Mouse (Mus musculus) G1E (cell line): ENCODE measurements around the gene Gm884. TPM values are rescaled to one million over a fixed set of nuclear protein-coding genes. Genes with fewer than 3 reads are reported as not detected.

Source experiments
- ATAC-seq: 2 replicates; pipeline ENCODE4 v1.8.0; 2016; ENCODE audit warnings: mild to moderate bottlenecking; ENCODE audit not compliant: insufficient number of reproducible peaks, poor library complexity, low FRiP score, severe bottlenecking; ENCODE audit errors: extremely low read depth
- DNase-seq: peaks from one replicate; pipeline ENCODE4 v3.0.0; 2012; ENCODE audit warnings: low spot score
- H3K27me3 ChIP-seq: 2 replicates; pipeline ENCODE4 v1.6.1; 2012; ENCODE audit warnings: mild to moderate bottlenecking, low read length, inconsistent platforms; ENCODE audit not compliant: insufficient read depth
- H3K36me3 ChIP-seq: replicated peaks from 2 replicates; pipeline ENCODE3; 2012; ENCODE audit warnings: mild to moderate bottlenecking, inconsistent platforms
- H3K4me1 ChIP-seq: 2 replicates; pipeline ENCODE4 v1.6.1; 2012; ENCODE audit warnings: low read depth, low read length, inconsistent platforms, mixed read lengths; ENCODE audit not compliant: insufficient read depth
- H3K4me3 ChIP-seq: 2 replicates; pipeline ENCODE4 v1.5.1; 2012; ENCODE audit warnings: low read depth, mild to moderate bottlenecking, inconsistent platforms, low read length, moderate library complexity, mixed read lengths
- H3K9me3 ChIP-seq: replicated peaks from 2 replicates; pipeline ENCODE4 v1.6.1; 2012; ENCODE audit warnings: inconsistent platforms
- CTCF ChIP-seq: IDR thresholded peaks from 2 replicates; pipeline ENCODE4 v1.5.1; 2012; ENCODE audit warnings: low read depth, low read length, inconsistent platforms, mixed read lengths
- GATA1 ChIP-seq: IDR thresholded peaks from 2 replicates; pipeline ENCODE4 v1.6.1; 2012; ENCODE audit warnings: borderline replicate concordance, low read length, inconsistent platforms, mixed read lengths
- GATA2 ChIP-seq: IDR thresholded peaks from 2 replicates; pipeline ENCODE4 v1.6.1; 2012; ENCODE audit warnings: low read depth, low read length, inconsistent platforms, borderline replicate concordance
- POLR2AphosphoS5 ChIP-seq: IDR thresholded peaks from 2 replicates; pipeline ENCODE4 v1.6.1; 2012; ENCODE audit warnings: low read depth, low read length, inconsistent platforms; ENCODE audit not compliant: insufficient replicate concordance
- TAL1 ChIP-seq: conservative IDR thresholded peaks from 2 replicates; pipeline ENCODE4 v1.6.1; 2012; ENCODE audit warnings: low read depth, low read length, inconsistent platforms, mixed read lengths
- polyA plus RNA-seq: library from polyadenylated mRNA; stranded (reverse); fragments of >175 nt; gene quantifications from 2 replicates; pipeline ENCODE4 v1.2.3, GENCODE M21; 2012
- total RNA-seq, 2 experiments: library from RNA; stranded (forward) in 1 of 2; stranded (reverse) in 1 of 2; fragments of 200-1000 nt in 1 of 2; fragments of >200 nt in 1 of 2; fragmentation: Nextera tagmentation in 1 of 2; gene quantifications; 2 replicates each; pipeline ENCODE4 v1.2.3; 2014 to 2017

Gm884 gene
- total and polyA plus RNA-seq, 3 experiments: 0.16 TPM; not detected in 2

DNA sequence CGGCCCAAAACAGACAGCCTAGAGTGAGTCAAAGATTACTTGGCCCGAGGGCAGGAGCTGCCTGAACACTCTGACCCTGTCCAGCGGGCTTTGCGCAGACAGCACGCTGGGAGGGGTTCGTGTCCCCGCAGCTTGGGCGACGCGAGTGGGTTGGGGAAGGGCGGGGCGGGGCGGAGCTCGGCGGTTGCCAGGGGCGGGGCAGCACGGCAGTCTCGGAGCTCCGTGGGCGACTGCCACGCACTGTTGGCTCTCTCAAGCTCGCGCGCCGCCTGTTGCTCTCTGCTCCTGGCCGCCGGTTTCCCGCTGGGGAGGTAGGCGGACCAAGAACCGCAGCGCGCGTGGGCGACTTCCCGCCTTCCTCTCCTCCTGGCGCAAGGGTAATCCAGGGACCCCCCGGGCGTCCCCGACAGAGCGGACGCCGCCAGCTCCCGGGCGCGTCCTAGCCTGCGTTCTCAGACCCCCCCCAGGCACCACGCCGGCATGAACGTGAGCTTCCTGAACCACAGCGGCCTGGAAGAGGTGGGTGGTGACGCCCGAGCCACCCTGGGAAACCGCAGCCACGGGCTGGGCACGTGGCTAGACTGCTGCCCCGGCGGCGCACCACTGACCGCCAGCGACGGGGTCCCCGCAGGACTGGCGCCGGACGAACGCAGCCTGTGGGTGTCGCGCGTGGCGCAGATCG, 28.5 kb upstream of the Gm884 start, which contains the start of gene Rprml:
TSS of gene Rprml (plus strand) at position 270 of the 682 bp plus-strand sequence.
- 0 out of 2 replicates have a peak, but pooled peaks cover 3% of the 10 kb centered on the region for H3K27me3 ChIP-seq
- no peaks in the 10 kb centered on the region for H3K36me3 ChIP-seq
- ATAC-seq (no peak), DNase-seq (no peak)
- TF ChIP-seq CTCF (no peak), POLR2AphosphoS5 (no peak), GATA2 (no peak), GATA1 (no peak), TAL1 (no peak)
- H3K4me1 ChIP-seq: no peaks in the 10 kb centered on the region
- H3K4me3 ChIP-seq: no peak within 1 kb of the TSS
- no peaks in the 10 kb centered on the region; the same call in 1 of the 2 replicates for H3K9me3 ChIP-seq

- Histone ChIP-seq H3K36me3 (no peaks in the 10 kb centered on the region), H3K27me3 (no peaks in the 10 kb centered on the region), H3K4me1 (no peaks in the 10 kb centered on the region), H3K4me3 (no peak overlapping the region), H3K9me3 (no peaks in the 10 kb centered on the region; the same call in 1 of the 2 replicates)
- ATAC-seq: no peak
- DNase-seq: no peak
- TF ChIP-seq GATA1 (no peak), GATA2 (no peak), CTCF (no peak), TAL1 (no peak), POLR2AphosphoS5 (no peak)
Measured at GRCm38 (mm10) chr11:103648656-103649055, 27.7 kb upstream of the Gm884 start.

DNA sequence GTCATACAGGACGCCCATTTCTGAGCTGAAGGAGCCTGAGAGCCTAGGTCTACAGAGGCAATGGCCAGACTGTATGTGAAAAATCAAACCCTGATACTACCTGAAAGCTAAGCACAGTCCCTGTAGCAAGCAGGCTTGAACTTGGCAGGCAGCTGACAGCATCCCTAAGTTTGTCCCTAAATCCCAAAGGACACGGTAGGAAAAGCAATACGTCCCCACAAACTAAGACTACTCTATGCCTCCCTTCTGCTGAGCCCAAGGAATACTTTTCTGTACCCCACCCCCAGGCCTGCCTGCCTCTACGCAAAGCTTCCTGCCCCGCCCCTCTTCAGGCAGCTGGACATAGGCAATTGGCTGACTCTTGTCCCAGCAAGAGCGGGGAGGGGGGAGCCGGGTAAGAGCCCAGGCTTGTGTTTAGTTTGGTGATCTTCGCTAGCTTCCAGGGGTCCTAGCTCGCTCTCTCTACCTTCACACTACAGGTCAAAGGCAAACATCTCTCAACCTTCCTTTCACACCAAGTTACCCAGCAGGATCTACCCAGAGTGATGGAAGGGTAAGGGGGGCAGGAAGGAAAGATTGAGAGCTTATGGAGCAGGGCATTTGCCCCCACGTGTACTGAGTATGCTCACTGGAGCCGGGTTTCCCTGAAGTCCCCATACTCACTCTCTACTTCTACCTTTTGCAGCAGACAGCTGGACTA, 27.1 kb upstream of the Gm884 start:
- Histone ChIP-seq H3K4me3 (no peak overlapping the region), H3K36me3 (no peaks in the 10 kb centered on the region), H3K9me3 (no peaks in the 10 kb centered on the region; the same call in 1 of the 2 replicates), H3K27me3 (no peaks in the 10 kb centered on the region), H3K4me1 (no peaks in the 10 kb centered on the region)
- ATAC-seq: no peak
- TF ChIP-seq TAL1 (no peak), GATA1 (no peak), CTCF (no peak)
- DNase-seq: no peak

DNA sequence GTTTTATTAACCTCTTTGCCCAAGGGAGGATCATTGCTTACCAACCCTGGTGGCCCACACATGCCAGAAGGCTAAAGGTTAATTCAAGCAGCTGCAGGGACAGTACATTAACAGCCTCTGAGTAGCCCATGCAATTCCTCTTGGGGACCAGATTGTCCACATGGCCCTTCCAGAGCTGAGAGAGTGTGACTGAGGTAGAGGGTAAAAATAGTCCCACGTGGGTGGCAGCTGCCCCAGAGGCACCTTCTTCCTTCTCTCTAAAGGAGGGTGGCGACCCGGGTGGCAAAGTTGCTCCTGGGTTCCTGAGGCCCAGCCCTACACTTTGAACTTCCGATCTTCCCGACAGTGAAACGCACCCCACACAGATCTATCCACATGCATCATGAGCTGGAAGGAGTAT, 25.4 kb upstream of the Gm884 start:
- Histone ChIP-seq H3K9me3 (no peaks in the 10 kb centered on the region; the same call in 1 of the 2 replicates), H3K4me3 (no peak overlapping the region), H3K36me3 (no peaks in the 10 kb centered on the region), H3K27me3 (no peaks in the 10 kb centered on the region), H3K4me1 (no peaks in the 10 kb centered on the region)
- ATAC-seq (no peak), DNase-seq (no peak)
- TF ChIP-seq POLR2AphosphoS5: no peak

GRCm38 (mm10) chr11:103645731-103646130, 24.8 kb upstream of the Gm884 start:
- no peak for TF ChIP-seq TAL1
- no peak for TF ChIP-seq GATA1
- TF ChIP-seq POLR2AphosphoS5: no peak
- TF ChIP-seq GATA2: no peak
- no peak for TF ChIP-seq CTCF
- no peaks in the 10 kb centered on the region for H3K27me3 ChIP-seq
- no peaks in the 10 kb centered on the region; the same call in 1 of the 2 replicates for H3K9me3 ChIP-seq
- H3K4me1 ChIP-seq: no peaks in the 10 kb centered on the region
- no peaks in the 10 kb centered on the region for H3K36me3 ChIP-seq
- DNase-seq: no peak
- ATAC-seq: no peak
- H3K4me3 ChIP-seq: no peak overlapping the region

- Histone ChIP-seq H3K4me1 (no peaks in the 10 kb centered on the region; the same call in 1 of the 2 replicates), H3K27me3 (peaks cover 2% of the 10 kb centered on the region), H3K4me3 (no peak overlapping the region), H3K9me3 (no peaks in the 10 kb centered on the region), H3K36me3 (no peaks in the 10 kb centered on the region)
- TF ChIP-seq GATA2 (no peak), CTCF (no peak), GATA1 (no peak), POLR2AphosphoS5 (no peak), TAL1 (no peak)
- ATAC-seq (no peak), DNase-seq (no peak)
Measured at GRCm38 (mm10) chr11:103643211-103643610, 22.3 kb upstream of the Gm884 start.
